Mouse (Mus musculus) retina, adult 2 months (tissue): ENCODE results near the gene Ccl26.

Experiments
- DNase-seq: peaks from one replicate; pipeline ENCODE4 v3.0.0-alpha.2; 2012; ENCODE audit warnings: low read depth, low spot score

Gene Ccl26

GRCm38 (mm10) chr5:135537794-135538214 lies 25.6 kb downstream of the Ccl26 start:
- no peak for DNase-seq

GRCm38 (mm10) chr5:135537326-135537725 lies 26.0 kb downstream of the Ccl26 start:
- DNase-seq = no peak

- DNase-seq = no peak
Measured at GRCm38 (mm10) chr5:135535867-135536266, 27.5 kb downstream of the Ccl26 start.

- DNase-seq = no peak
Measured at GRCm38 (mm10) chr5:135533431-135533830, 29.9 kb downstream of the Ccl26 start.

GRCm38 (mm10) chr5:135531306-135531845 lies 32.0 kb downstream of the Ccl26 start:
- DNase-seq = no peak

GRCm38 (mm10) chr5:135529964-135530363 lies 33.4 kb downstream of the Ccl26 start:
- DNase-seq = no peak

GRCm38 (mm10) chr5:135529310-135529709 lies 34.1 kb downstream of the Ccl26 start:
- no peak for DNase-seq

GRCm38 (mm10) chr5:135527986-135528385 lies 35.4 kb downstream of the Ccl26 start:
- no peak for DNase-seq

DNA sequence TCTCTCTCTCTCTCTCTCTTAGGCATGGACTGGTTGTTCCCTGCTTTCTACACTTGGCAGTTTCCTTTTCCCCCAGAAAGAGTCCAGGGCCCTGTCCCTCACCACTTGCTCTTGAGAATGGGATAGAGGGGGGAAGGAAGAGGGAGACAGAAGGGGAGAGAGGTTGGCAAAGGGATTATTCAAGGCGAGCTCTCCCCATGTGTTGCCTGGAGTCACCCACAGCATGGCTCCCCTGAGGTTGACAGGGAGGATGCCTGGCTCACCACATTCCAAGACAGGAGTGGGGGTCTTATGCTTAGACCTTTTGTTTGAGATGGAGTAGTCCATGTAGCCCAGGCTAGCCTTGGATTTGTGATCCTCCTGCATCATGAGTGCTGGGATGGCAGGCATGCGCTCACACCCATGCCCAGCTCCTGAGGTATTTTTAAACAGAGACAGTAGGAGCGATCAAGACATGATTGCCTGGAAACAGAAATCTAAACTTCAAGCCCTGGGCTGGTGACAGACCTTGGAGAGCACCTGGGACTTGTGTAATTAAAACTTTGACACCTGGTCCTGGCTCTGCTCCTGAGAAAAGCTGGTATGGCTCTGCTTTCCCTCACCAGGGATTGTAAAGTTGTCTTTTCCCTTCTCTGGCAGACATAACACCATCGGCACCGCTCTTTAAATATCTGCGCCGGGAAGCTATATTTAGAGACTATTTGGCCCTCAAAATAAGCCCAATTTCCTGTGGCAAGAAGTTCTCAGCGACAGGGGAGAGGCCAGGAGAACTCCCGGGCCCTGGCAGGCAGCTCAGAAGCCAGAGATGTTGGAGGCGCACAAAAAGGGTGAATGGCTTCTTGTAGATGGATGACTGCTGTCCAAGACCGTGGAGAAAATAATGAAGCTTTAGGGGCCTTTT lies 38.5 kb downstream of the Ccl26 start:
- DNase-seq = no peak

GRCm38 (mm10) chr5:135524087-135524486 lies 39.3 kb downstream of the Ccl26 start:
- DNase-seq = no peak

DNA sequence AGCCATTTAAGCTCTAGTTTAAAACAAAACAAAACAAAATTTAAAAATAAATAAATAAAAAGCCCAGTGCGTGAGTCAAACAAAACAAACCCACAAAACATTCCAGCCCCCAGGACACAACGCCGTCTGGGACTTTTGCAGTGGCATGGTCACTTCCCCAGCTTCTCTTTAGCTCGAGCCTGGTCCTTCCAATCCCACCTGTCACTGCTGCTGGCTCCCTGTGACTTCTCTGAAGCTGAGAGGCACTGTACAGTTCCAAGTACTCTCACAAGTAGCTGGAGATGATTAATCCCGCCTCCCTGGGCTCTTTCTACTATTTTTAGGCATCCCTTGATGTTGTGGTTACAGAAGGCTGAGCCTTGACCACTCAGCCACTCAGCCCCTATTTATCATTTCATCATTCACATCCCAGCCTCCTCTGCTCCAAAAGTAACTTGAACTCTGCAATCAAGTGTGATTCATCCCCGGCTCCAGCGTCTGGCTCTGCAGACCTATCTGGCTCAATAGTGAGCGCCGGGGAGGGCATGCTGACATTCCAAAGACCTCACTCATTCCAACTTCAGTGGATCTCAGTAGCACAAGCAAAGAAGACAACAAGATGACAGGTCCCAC lies 41.2 kb downstream of the Ccl26 start:
- no peak for DNase-seq

DNA sequence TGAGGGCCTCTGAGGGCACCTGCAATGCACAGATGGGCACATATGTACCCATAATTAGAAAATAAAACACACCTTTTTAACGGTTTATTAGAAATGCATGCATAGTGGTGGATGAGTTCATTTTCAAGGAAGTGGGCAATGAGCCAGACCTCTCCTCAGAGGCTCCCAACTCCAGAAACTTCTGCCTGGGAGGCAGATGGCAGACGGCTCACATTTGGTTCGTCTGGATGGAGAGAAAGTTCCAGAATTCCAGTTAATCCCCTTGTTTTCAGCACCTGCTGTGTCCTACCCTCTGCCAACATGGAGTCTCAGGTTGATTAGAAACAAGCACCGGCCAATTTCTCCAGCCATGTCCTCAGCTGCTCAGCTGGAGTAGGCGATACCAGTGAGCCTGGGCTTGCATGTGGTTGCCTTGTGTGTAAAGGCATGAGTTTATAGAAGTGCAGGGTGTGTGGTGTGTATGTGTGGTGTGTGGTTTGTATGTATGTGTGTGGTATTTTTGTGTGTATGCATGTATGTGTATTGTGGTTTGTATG lies 46.0 kb downstream of the Ccl26 start:
- DNase-seq = no peak

- DNase-seq = no peak
Measured at GRCm38 (mm10) chr5:135513131-135513530, 50.2 kb downstream of the Ccl26 start.

- DNase-seq = no peak
Measured at GRCm38 (mm10) chr5:135511105-135511504, 52.3 kb downstream of the Ccl26 start.
